Mouse (Mus musculus) midbrain, embryonic 16.5 days (tissue): ENCODE measurements around the gene Cd180. TPM values are rescaled to one million over a fixed set of nuclear protein-coding genes. Genes with fewer than 3 reads are reported as not detected.

Experiments
- ATAC-seq: fragments of 200-750 bp; cut with Nextera tagmentation; 2 replicates; pipeline ENCODE4 v1.8.0; 2017; ENCODE audit warnings: moderate TSS enrichment
- H3K27ac ChIP-seq: fragments of 300-500 bp; sonication (generic); 2 replicates; pipeline ENCODE4 v1.5.1; 2014; ENCODE audit warnings: mild to moderate bottlenecking, low read length, mixed read lengths
- H3K27me3 ChIP-seq: fragments of 300-500 bp; sonication (generic); 2 replicates; pipeline ENCODE4 v1.6.1; 2014; ENCODE audit warnings: low read depth, low read length, mixed read lengths; ENCODE audit not compliant: control insufficient read depth, insufficient read depth
- H3K36me3 ChIP-seq: fragments of 300-500 bp; sonication (generic); 2 replicates; pipeline ENCODE4 v1.6.1; 2014; ENCODE audit warnings: mild to moderate bottlenecking, low read length, moderate library complexity, mixed read lengths; ENCODE audit not compliant: control insufficient read depth, insufficient read depth
- H3K4me1 ChIP-seq: fragments of 300-500 bp; sonication (generic); 2 replicates; pipeline ENCODE4 v1.6.1; 2014; ENCODE audit warnings: mild to moderate bottlenecking, low read length, mixed read lengths; ENCODE audit not compliant: control insufficient read depth, insufficient read depth
- H3K4me2 ChIP-seq: fragments of 300-500 bp; sonication (generic); 2 replicates; pipeline ENCODE4 v1.6.1; 2014; ENCODE audit warnings: mild to moderate bottlenecking, low read length, mixed read lengths
- H3K4me3 ChIP-seq: fragments of 300-500 bp; sonication (generic); 2 replicates; pipeline ENCODE4 v1.5.1; 2014; ENCODE audit warnings: low read depth, mild to moderate bottlenecking, low read length, moderate library complexity, mixed read lengths
- H3K9ac ChIP-seq: fragments of 300-500 bp; sonication (generic); 2 replicates; pipeline ENCODE4 v1.6.1; 2014; ENCODE audit warnings: low read depth, low read length, mixed read lengths
- H3K9me3 ChIP-seq: fragments of 300-500 bp; sonication (generic); replicated peaks from 2 replicates; pipeline ENCODE4 v1.6.1; 2014; ENCODE audit warnings: mild to moderate bottlenecking, low read length, mixed read lengths; ENCODE audit not compliant: control insufficient read depth, poor library complexity, severe bottlenecking
- WGBS: fragments of 180-500 bp; shearing (Covaris S2); extraction: QIAGEN DNeasy Blood & Tissue Kit; methylation state at CpG from one replicate; pipeline ENCODE4 v1.1.7; 2014; 5-methylcytosine and 5-hydroxymethylcytosine counted together
- polyA plus RNA-seq: library from polyadenylated mRNA; unstranded; fragments of >200 nt; fragmentation: Nextera tagmentation; extraction: Ambion mirVana; gene quantifications from 2 replicates; pipeline ENCODE4 v1.2.1, GENCODE M21; 2015

Cd180 gene
- polyA plus RNA-seq, 1 experiment from 2014 or later: 0.94 TPM

DNA sequence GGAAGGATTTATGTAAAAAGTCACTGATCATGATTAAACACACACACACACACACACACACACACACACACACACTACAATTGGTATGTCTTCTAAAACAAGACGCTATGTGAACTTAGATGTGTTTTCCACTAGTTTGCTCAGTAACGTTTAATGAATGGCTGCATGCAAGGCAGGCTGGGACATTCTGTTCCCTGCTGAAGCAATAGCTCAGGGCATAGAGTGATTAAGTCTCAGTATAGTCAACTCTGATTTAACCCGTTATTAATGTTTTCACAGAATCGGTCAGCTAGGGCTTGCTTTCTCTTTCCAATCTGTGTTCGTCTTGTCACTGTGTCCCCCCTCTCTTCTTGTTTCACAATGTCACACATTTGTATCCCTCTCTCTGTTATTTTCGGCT, 82.1 kb downstream of the Cd180 start:
- no peaks in the 10 kb centered on the region for H3K9me3 ChIP-seq
- H3K9ac ChIP-seq: no peak overlapping the region
- no peaks in the 10 kb centered on the region for H3K27me3 ChIP-seq
- no peaks in the 10 kb centered on the region for H3K36me3 ChIP-seq
- no peak for ATAC-seq
- H3K4me1 ChIP-seq: no peaks in the 10 kb centered on the region
- WGBS: 83% methylated on average over 6 of the region's 6 CpGs
- no peak overlapping the region for H3K4me3 ChIP-seq
- H3K27ac ChIP-seq: no peak overlapping the region
- no peak overlapping the region for H3K4me2 ChIP-seq

DNA sequence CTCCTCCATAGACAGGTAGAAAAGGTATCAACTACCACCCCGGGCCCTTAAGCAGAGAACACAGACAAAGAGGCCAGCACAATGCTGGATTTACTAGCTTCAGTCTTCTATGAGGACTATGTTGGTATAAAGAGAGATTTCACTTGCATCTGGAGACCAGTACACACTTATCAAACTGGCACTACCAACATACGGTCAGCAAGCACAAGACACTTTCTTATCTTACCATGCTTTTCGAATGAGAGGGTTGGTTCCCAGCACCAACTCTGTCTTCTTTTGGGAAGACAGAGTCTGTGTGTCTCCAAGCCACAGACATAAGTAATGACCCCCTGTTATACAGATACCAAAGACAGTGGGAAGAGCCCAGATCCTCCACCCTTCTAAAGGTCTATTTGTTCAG, 85.5 kb downstream of the Cd180 start:
- Histone ChIP-seq H3K4me3 (no peak overlapping the region), H3K4me1 (no peaks in the 10 kb centered on the region), H3K27me3 (no peaks in the 10 kb centered on the region), H3K9ac (no peak overlapping the region), H3K4me2 (no peak overlapping the region), H3K27ac (no peak overlapping the region), H3K36me3 (peaks cover 3% of the 10 kb centered on the region; the same call in 1 of the 2 replicates), H3K9me3 (no peaks in the 10 kb centered on the region)
- 99% methylated on average over 3 of the region's 3 CpGs for WGBS
- no peak for ATAC-seq

DNA sequence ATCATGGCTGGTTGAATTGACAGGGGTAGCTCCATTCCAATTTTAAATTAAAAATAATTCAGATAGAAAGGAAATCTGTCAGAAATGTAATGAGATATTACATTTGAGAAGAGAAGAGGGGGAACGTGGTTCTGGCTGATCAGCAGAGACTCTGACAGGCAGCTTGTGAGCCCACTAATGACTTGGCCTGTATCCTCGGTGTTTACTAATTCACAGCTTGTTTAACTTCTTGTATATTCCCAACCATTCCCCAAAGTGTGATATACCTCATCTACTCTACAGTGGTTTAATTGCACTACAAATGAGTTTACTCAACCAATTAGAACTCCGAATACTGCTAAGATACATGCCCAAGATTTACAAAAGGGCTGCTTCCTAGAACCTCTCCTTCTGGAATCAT, 85.9 kb downstream of the Cd180 start:
- no peak for ATAC-seq
- H3K27me3 ChIP-seq: no peaks in the 10 kb centered on the region

DNA sequence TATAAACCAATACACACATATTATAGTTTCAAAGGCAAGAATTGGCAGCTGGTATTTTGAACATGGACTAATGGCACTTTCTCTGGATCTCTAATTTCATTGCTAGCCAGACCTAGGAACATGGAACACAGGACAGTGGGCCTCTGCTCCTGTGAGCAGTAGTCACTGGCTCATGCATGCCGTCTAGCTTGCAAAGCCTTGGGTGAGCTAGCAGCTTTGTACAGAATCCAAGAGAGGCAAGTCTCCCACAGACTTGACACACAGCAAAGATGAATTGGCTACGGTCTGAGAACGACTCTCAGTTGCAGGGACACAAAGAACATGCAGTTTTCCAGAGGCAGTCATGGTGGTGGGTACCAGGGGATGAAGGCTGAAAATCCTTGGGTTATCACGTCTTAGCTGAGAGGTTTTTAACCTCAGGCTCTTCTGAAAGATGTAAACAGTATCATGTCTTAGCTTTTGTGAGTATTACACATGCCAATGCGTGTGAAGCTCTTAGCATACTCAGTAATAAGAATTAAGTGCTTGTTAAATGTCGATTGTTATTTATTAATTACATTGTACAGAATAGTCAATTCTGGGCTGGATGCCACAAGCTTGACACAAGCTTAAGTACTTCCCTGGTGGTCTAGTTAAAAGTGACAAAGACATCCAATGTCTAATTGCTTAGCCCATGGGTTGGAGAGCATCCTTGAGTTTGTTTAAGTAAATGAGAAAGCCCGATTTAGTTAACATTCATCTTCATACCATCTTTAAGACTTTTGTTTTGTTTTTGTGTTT, 90.4 kb downstream of the Cd180 start:
- no peaks in the 10 kb centered on the region for H3K9me3 ChIP-seq
- H3K27ac ChIP-seq: no peak overlapping the region
- peaks cover 5% of the 10 kb centered on the region; the same call in 1 of the 2 replicates for H3K36me3 ChIP-seq
- no peak overlapping the region for H3K4me3 ChIP-seq
- ATAC-seq: 0 out of 2 replicates have a peak, but pooled peaks have one; percentile 11
- H3K27me3 ChIP-seq: no peaks in the 10 kb centered on the region
- H3K9ac ChIP-seq: no peak overlapping the region
- no peaks in the 10 kb centered on the region for H3K4me1 ChIP-seq
- no peak overlapping the region for H3K4me2 ChIP-seq
- 66% methylated on average over 7 of the region's 7 CpGs for WGBS

More for the DNA sequence above, 85.9 kb downstream of the Cd180 start:
- 86% methylated on average over 3 of the region's 3 CpGs for WGBS
- peaks cover 3% of the 10 kb centered on the region; the same call in 1 of the 2 replicates for H3K36me3 ChIP-seq
- H3K4me1 ChIP-seq: no peaks in the 10 kb centered on the region
- no peak overlapping the region for H3K27ac ChIP-seq
- H3K4me2 ChIP-seq: no peak overlapping the region
- no peaks in the 10 kb centered on the region for H3K9me3 ChIP-seq
- H3K4me3 ChIP-seq: no peak overlapping the region
- no peak overlapping the region for H3K9ac ChIP-seq

DNA sequence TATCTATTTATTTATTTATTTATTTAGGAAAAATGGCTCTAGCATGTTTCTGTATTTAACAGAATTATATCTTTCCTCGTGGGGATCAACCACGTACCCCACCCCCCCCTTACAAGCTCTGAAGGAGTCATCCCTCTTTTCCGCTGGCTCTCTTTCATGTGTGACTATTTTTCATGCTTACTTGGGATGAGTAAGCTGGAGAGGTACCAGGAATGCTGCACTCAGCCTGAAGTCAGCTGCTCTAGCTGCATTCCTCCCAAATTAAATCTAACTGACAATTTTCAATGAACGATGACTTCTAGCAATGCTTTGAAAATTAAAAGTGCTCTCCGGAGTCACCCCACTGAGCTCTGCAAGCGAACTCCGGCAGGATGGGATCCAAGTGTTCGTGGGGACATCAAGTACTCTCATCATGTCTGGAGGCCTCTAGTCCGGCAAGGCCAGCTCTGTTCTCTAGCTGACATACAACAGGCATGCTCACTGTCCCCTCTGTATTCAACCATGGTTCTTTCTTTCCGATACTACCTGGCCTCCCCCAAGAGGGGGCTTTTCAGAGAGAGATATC, 93.4 kb downstream of the Cd180 start:
- H3K27ac ChIP-seq: no peak overlapping the region
- H3K4me3 ChIP-seq: no peak overlapping the region
- no peak for ATAC-seq
- peaks cover 2% of the 10 kb centered on the region; the same call in 1 of the 2 replicates for H3K36me3 ChIP-seq
- 88% methylated on average over 10 of the region's 10 CpGs for WGBS
- no peaks in the 10 kb centered on the region for H3K27me3 ChIP-seq
- no peak overlapping the region for H3K4me2 ChIP-seq
- no peak overlapping the region for H3K9ac ChIP-seq
- H3K9me3 ChIP-seq: no peaks in the 10 kb centered on the region
- H3K4me1 ChIP-seq: no peaks in the 10 kb centered on the region
